Mouse (Mus musculus) retina, adult 2 months (tissue): ENCODE measurements around the gene Lars2.
A peak's percentile ranks its signal among the peaks of the same experiment; 100 is the strongest.
"Not testable (repeated sequence)": the region's sequence is repeated elsewhere in the genome, so short reads cannot be mapped to it uniquely, and the experiment has no call there.

ENCODE experiments used
- DNase-seq: peaks from one replicate; pipeline ENCODE4 v3.0.0-alpha.2; 2012; ENCODE audit warnings: low read depth, low spot score

The Lars2 gene

GRCm38 (mm10) chr9:123366708-123367385 is at the start of gene Lars2:
Gene Lars2, plus strand, starts transcription at chr9:123366927.
- DNase-seq = peak; percentile 78

DNA sequence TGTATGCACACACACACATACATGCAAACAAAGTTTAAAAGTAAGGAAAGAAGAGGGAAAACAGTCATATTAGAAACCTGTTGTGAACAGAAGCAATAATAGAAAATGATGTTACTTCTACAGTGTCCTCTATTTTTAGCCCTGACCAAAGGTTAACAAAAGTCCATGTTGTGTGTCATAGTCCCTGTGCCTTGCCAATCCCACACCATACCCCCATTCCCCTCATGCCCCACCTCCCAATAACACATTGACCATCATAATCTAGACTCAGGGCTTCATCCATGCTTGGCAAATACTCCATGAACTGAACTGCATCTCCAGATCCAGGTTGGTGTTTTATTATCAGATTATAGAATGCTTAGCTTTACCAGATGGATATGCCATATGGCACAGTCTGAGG is 40.6 kb upstream of the Lars2 start:
- DNase-seq = no peak

DNA sequence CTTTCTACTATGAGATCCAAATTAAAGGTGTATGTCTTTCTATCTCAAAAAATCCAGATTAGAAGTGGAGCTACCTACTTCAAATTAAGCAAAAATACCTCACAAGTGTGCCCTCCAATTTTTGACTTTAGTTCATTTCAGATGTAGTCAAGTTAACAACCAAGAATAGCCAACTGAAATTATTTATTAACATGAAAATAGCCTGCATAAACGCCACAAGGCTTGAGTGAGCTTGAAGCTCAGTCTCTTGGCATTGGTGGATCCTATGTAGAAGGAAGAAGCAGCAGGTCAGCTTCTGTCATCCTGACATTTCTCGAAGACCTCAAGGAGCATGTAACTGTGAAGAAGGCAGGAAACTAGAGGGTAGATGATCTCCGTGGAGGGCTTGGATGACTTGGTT is 38.4 kb upstream of the Lars2 start:
- no peak for DNase-seq

DNA sequence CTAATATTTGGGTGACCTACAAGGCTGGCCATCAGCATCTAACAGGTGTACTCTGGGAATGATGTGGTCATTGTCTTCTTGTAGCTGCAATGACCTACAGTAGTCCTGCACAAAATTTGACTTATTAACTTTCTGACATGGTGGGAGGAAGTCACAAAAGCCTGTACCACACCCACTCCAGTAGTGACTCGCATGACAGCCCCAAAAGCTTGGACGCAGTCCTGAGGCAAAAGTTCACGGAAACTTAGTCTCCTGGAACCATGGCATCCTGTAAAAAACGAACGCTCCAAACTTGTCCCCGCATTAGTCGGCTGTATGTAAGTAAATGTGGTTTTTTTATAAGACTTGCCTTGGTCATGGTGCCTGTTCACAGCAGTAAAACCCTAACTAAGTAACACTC is 36.9 kb upstream of the Lars2 start:
- no peak for DNase-seq

DNA sequence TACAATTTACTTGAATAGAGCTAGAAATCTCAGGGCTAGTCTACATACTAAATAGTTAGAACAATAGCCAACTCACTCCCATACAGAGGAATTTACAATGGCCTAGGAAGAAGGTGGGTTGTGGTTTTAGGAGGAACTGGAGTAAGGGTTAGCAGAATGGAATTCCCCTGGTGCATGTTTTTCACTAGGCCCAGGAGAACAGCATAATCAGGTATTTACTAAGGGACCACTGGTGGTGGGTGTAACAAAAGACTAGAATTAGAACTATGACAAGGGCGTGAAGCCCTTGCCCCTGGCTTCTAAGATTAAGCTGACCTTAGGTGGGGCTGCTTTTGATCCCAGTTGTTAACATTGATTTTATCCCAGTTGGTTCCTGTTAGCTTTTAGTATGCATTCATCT is 36.5 kb upstream of the Lars2 start:
- not testable (repeated sequence) for DNase-seq

DNA sequence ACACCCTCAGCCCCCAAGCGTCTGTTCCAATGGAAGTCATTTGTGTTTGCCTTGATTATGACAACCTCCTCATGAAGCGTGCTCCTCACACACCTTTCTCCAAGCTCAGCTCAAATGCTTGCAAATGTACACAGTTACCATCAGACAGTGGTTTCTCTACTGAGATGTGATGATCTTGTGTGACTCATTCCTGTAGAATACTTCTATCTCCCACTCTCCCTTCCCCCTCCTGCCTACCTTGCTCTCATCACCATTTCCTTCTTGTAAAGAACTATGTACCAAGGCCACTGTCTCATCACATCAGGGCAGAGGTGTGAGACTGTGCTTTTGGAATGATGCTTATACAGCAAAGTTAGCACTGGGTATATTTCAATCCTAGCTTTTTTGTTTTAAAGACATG is 33.2 kb upstream of the Lars2 start:
- DNase-seq = no peak

DNA sequence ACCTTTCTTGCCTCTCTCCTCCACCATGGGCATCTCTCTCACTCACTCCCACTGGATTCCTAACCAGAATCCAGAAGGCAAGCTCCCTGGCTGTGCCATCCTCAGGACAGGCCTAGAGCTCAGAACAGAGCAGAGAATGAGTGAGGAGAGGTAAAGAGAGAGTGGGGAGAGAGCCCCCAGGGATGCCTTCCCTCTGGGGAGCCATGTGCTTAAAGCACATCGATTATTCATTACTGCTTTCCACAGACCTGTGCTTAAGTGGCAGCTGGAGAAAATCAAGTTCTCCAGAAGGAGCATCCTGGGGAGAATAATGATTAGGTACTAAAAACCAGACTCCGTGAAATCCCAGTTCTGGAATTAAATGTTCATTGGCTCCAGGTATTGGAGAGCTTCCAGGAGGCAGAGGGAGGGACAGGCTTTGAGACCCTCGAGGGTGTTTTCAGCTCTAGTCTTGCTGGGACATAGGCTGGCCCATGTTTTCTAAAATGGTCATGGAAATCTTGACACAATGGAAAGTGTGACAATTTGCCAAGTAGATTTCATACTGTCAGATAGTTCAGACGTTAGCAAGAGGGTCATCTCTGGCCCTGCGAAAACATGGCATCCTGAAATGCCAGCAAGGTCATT is 31.6 kb upstream of the Lars2 start:
- DNase-seq = no peak

- no peak for DNase-seq
These were observed 27.0 kb upstream of the Lars2 start for GRCm38 (mm10) chr9:123339651-123340144.

GRCm38 (mm10) chr9:123341256-123341655 is 25.5 kb upstream of the Lars2 start:
- no peak for DNase-seq

DNA sequence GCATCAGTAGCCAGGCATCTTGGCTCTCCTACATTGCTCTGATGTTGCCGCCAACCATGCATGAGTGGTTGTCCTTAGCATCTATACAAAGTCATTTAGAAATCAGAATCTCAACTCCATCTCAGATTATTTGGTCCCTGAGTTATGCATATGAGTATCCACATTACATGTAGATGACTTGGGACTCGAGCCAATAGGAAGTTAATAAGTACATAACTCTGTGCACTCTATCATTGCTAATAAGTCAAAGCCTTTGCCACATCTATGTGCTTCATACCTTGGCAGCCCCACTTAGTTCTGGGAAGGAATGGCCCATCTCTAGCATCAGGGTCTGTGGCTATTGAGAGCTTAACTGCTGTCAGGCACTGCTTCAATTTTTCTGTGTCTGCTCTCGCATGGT is 23.7 kb upstream of the Lars2 start:
- no peak for DNase-seq

DNA sequence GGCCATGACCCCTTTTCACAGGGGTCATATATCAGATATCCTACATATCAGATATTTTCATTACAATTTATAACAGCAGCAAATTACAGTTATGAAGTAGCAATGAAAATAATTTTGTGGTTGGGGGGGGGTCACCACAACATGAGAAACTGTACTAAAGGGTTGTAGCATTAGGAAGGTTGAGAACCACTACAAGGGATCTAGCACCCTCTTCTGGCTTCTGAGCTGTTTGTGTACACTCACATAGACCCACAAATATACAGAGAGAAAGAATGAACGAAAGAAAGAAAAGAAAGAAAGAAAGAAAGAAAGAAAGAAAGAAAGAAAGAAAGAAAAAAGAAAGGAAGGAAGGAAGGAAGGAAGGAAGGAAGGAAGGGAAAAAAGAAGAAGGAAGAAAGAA is 17.4 kb upstream of the Lars2 start:
- DNase-seq = not testable (repeated sequence)

GRCm38 (mm10) chr9:123359981-123360380 is 6.7 kb upstream of the Lars2 start:
- DNase-seq = no peak

- DNase-seq = no peak
These were observed 1.4 kb upstream of the Lars2 start for GRCm38 (mm10) chr9:123365353-123365752.

GRCm38 (mm10) chr9:123365942-123366707 is 602 bp upstream of the Lars2 start:
- DNase-seq = no peak

GRCm38 (mm10) chr9:123367636-123368035 is 909 bp downstream of the Lars2 start:
- DNase-seq = no peak

GRCm38 (mm10) chr9:123382399-123382798 is 15.7 kb downstream of the Lars2 start:
- DNase-seq = no peak

DNA sequence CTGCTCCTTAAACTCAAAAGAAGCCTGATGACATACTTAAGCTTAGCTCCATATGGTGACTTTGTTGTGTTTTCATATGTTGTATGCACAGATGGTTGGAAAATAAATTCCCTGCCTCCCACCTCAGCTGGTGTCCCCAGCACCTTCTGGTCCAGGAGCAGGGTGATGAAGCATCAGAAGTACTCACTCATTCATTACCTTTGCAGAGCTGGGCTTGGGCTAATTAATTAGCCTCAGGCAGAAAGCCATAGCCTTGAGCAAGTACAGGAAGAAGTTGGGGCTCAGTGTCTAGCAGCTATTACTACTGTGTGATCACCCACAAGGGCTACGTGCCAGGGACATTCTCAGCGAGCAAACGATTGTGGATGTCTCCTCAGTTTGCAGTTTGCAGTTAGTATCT is 18.0 kb downstream of the Lars2 start:
- no peak for DNase-seq

- DNase-seq = no peak
These were observed 18.8 kb downstream of the Lars2 start for GRCm38 (mm10) chr9:123385352-123386198.

- DNase-seq = no peak
These were observed 19.6 kb downstream of the Lars2 start for GRCm38 (mm10) chr9:123386347-123386746.

- DNase-seq = not testable (repeated sequence)
These were observed 21.6 kb downstream of the Lars2 start for GRCm38 (mm10) chr9:123388087-123389007.
